Mouse (Mus musculus) c-Kit-positive CD71-negative TER-119-negative erythroid progenitor cells, embryonic 14.5 days (primary cell): ENCODE measurements around the gene Plagl1.

Source experiments
- DNase-seq: peaks from one replicate; pipeline ENCODE4 v3.0.0-alpha.2; 2013; ENCODE audit warnings: low read depth

Plagl1 gene

GRCm38 (mm10) chr10:13135276-13135675, 75.0 kb downstream of the Plagl1 start:
- no peak for DNase-seq

- no peak for DNase-seq
Observed at GRCm38 (mm10) chr10:13135751-13136150, 75.4 kb downstream of the Plagl1 start.

DNA sequence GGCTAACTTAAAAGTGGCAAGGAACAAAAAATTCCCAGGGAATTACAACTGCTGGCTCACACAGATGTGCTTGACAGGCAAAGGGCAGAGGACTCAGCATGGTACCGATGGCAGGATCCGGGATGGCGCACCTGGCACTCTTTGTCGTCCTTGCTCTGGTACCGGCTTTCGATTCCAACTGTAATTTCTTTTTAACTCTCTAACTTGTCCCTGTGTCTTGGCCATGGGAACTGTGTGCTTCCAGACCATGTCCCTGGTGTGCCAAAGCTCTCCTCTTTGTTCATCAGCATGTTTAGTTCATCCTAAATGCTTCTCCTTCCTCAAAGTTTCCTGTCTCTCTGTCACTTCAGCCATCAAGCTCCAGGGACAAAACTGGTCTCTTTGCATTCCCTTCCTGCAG, 77.6 kb downstream of the Plagl1 start:
- no peak for DNase-seq

DNA sequence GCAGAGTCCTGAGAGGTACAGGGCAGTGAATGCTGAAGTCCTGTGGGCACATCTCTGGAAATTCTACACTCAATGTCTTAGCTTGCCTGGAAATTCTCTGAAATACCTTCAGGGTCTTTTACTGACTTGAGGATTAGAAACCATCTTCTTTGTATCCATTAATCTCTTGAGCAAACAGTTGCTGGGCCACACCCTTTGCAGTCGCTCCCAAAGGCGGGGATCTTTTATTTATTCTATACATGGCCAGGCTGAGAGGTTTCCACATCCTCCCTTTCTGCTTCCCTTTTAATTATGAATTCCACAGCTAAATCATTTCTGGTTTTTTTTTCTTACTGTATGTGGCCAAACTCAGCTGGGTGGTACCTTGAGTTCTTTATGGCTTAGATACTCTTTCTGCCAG, 80.1 kb downstream of the Plagl1 start:
- no peak for DNase-seq

GRCm38 (mm10) chr10:13150435-13150834, 90.1 kb downstream of the Plagl1 start:
- no peak for DNase-seq

DNA sequence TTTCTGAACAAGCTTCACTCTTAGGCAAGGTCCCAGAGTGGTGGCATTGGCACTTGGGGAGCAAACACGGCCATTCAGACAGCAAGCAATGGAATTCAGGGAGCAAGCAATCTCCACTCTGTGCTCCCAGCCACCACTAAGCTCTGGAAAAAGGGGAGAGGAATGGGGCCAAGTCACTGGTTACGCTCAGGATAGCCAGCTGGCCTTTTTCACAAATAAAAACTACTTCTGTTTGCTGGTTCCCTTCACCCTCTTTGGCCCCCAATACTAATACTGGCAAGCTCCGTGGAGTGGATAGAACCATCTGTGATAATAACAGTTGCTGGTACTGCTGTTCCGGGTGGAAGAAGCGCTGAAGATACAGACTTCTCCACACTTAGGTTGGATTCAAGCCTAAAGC, 91.0 kb downstream of the Plagl1 start:
- no peak for DNase-seq

DNA sequence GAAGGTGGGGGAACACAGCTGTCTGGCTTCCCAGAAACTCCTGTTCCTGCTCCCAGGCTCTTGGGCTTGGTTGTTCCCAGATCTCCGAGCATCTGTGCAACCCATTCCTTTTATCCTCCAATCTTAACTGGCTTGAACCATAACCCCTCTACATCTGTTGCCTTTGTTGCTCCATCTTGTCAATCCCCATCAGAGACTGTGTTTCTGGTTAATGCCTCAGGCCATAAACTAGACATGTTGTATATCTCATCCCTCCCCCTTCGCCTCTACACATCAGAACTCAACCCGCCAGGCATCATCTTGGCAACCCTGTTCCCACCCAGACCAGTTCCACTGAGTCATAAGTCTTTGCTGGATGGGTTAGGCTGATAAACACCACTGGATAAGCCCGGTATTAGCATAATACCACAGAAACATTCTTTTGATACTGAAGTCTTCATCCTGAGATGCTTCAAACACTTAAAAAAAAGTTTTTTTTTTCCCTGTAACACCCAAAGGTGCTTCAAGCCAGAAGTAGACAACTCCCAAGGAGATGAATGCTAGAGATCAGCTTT, 92.6 kb downstream of the Plagl1 start:
- DNase-seq: no peak

GRCm38 (mm10) chr10:13155377-13155776, 95.1 kb downstream of the Plagl1 start:
- no peak for DNase-seq

DNA sequence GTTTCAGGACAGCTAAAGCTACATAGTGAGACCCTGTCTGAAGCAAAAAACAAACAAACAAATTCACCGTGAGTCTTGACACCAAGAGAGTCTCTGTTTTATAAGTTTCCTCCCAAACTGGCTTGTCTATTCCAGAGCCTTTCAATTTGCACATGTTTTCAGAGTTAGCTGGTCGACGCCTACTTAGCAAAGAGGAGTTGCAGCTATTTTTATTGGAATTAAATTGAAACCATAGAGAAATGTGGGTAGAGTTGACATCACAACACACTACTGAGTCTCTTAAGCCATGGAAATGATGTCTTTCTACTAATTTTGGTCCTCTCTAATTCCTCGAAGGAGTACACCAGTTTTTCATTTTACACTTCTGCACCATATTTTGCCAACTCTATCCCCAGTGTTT, 100.6 kb downstream of the Plagl1 start:
- DNase-seq: no peak

- DNase-seq: no peak
Observed at GRCm38 (mm10) chr10:13162031-13162430, 101.7 kb downstream of the Plagl1 start.

DNA sequence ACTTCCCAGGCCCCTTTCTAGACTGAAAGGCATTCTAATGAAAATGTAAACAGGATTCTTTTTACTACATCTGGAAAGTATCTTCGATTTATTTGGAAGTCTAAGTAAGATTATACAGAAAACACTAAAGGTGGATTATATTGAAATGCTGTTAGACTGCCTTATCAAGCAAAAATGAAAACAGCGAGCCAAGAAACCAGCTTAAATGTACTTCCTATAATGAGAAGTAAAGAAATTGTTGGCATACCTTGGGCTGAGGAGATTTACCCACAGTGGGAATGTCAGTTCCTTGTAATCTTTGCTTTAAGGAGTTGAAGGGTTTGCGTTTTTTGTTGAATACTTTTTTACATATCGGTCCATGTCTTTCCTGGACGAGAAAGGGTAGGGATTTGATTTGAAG, 108.2 kb downstream of the Plagl1 start:
- DNase-seq: no peak

DNA sequence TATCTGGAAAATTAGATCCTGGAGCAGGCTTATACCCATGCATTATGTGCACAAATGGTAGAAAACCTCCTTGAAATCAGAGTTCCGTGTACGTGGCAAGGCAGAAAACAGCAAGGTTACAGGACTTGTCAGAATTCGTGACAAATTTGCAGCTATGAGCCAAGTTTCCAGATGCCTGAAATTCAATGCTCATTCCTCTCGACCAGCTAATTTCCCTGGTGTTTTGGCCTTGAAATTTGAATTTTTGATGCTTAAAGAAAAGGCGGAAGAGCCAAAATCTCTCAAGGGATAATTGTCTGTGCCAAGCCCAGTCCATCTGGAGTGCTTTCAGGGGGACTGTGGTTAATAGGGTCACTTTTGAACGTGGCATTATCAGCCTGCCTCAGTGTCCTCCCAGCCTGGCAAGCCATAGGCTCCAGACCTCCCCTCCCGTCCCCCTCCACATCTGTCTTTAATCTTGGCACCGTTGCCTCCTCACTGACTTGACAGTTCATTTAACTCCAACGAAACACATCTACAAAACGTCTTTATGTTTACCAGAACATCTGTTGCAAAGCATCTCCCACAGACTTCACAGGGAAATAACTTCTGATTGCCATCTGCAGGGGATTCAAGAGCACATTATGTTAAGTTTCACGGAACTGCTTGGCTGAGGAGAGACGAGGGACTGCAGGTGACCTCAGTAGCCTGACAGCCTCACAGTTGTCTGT, 110.6 kb downstream of the Plagl1 start:
- DNase-seq: no peak

- no peak for DNase-seq
Observed at GRCm38 (mm10) chr10:13171461-13171860, 111.2 kb downstream of the Plagl1 start.

DNA sequence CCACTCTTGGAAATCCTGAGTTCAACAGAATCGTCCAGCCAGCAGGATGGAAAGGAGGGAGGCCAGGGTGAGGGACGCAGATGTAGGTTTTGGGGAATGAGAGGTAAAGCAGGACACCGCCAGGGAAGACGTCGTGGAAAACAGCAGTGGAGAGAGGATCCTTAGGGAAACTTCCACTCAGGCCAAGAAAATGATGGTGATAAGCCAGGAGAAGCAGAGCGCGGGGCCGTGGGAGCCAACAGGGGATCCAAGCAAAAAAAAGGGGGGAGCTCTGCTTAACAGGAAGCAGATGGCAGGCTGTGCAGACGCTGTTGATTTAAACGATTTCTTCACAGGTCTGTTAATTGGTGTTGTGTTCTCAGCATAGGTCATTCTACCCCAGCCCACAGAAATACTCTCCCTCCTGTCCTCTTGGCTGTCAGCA, 112.5 kb downstream of the Plagl1 start:
- DNase-seq: no peak

DNA sequence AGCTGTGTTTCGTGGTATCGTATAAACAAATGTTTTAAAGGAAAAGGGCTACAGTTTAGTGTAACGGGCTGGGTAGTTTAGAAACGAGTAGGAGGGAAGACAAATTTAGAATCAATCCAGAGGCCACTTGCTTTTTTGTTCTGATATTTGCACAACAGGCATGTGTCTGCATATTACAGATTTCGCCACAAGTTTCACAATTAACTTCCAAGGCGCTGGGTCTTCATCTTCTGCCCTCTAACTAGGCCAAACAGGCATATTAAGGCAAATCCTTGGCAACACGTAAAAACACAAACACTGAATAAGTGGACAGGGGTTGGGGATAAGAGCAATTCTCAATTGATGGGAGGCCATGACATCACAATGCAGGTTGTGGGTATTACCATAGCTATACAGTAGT, 115.6 kb downstream of the Plagl1 start:
- DNase-seq: no peak

DNA sequence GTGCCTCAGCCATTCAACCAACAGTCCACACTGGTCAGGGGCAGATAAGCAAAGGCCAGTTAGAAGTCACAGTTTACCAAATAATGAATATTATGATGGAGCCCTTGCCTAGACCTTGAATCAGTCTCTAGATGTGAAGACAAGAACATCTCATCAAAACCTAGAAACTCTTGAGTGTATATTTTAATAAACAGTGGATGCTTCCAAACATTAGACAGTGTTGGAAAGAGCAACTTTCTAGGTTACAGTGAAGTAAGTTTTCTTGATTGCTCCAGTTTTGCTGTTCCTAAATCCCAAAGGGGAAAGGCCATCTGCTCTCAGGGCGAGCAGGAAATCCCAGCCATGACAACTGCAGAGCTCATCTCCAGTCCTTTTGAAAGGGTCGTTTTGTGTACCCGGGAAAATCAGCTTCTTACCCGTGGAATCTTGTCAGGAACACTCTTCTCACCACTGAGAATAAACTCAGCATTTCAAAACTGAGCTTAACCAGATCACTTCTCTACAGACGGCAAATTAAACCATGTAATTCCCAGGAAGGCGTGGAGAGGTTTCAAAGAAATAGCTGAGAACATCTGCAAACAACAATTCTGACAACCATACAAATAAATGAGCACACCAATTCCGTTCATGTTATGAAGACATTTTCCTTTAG, 117.8 kb downstream of the Plagl1 start, which contains the start of gene Zc2hc1b:
TSS of gene Zc2hc1b (minus strand) at position 51 of the 652 bp plus-strand sequence.
- no peak for DNase-seq

DNA sequence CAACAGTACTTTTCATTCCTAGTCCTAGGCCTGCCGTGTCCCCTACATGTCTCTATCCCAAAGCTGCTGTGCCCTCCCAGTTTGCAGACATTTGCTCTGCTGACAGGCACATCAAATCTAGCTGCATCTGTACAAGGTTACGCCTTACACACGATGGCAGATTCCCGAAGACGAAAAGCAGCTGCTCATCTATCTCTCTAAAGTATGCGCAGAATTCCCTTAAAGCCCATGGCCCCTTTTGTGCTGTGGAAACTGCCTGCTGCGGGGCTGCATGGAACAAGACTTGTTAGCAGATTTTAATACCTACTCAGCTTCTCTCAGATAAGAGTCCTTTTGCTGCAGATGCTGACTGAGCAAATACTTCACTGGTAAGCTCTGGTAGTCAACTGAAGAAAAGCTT, 119.9 kb downstream of the Plagl1 start:
- no peak for DNase-seq
